Mouse (Mus musculus): ENCODE data around the gene Nfkb1.

Nfkb1 gene

DNA sequence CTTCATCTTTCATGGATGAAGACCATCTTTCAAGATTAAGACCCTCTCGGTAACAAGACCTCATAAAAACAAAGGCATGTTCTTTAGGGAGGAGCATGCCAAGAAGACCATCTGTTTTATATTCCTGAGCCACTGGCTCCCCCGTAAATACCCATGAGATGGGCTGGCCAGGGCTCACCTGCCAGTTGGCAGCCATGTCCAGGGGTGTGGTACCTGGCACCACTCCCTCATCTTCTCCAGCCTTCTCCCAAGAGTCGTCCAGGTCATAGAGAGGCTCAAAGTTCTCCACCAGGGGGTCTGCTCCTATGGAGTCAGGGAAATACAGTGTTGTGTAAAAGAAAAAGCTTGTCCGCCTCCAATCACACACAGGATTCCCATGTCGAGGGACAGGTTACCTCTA lies 100.0 kb downstream of the Nfkb1 start:
- no peak for DNase-seq (ENCODE audit: extremely low read depth, low read depth)

DNA sequence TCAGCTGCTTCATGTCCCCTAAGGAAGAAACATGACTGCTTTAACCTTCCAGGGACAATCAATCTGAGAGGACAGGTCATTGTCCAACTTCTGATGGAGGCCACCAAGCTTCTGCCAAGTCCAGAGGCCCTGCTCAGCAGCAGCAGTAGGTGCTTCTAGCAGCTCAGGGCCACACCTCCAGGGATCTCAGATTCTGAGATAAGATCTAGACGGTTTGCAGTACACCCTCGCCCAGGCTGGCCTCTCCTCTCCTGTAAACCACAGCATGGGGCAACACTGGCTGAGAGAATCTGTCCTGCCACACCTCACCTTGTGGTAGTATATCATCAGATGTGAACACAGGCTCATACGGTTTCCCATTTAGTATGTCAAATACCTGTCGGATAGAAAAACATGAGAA lies 100.9 kb downstream of the Nfkb1 start:
- DNase-seq (ENCODE audit: extremely low read depth, low read depth), result no peak

DNA sequence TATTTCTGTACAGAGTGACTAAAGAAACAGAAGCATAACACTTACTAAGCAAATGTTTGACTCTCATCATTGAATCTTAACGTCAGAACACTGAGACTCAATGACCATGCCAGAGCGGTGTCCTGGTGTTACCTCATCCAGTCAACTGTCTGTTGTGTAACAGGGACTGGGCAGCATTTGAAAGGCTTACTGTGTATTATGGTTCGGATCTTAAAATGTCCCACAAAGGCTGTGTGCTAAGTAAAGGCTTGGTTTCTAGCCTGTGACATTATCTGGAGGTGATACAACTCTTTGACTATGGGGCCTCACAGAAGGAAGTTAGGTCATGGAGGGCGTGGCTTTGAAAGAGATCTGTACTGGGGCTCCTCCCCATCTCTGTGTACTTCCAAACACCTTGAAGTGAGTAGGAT lies 104.9 kb downstream of the Nfkb1 start:
- no peak for DNase-seq (ENCODE audit: extremely low read depth, low read depth)

DNA sequence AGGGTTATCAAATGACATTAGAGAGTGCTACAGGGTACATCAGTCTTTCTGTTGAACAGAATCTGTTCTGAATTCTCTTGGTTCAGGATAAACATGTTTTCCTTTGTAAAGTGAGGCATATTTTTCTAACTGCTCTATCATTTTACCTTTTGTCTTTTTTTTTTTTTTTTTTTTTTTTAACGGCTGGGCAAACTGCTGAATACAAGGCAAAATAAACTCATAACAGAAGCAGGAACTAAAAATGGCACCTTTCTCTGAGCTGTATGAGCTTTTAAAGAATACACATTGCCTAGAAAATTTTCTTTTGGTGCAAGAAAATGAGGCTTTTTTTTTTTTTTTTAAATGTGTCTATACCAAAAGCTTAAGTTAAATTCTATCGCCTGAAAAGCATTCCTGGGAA lies 105.3 kb downstream of the Nfkb1 start:
- DNase-seq (ENCODE audit: extremely low read depth, low read depth), result no peak

DNA sequence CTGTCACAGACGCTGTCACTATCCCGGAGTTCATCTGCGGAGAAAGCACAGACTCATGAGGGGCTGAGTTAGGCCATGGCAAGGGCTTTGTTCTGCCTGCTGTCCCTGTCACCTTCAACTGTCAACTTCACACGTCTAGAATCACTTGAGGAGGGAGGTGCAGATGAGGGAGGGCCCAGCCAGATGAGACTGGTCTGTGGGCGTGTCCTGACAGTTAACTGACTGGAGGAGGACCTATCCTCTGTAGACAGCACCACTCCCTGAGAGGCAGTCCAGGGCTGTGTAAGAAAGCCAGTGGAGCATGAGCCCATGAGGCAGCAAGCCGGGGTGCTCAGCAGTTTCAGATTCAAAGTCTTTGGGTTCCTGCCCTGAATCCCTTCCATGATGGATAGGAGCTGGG lies 105.9 kb downstream of the Nfkb1 start:
- DNase-seq (ENCODE audit: extremely low read depth, low read depth), result no peak

DNA sequence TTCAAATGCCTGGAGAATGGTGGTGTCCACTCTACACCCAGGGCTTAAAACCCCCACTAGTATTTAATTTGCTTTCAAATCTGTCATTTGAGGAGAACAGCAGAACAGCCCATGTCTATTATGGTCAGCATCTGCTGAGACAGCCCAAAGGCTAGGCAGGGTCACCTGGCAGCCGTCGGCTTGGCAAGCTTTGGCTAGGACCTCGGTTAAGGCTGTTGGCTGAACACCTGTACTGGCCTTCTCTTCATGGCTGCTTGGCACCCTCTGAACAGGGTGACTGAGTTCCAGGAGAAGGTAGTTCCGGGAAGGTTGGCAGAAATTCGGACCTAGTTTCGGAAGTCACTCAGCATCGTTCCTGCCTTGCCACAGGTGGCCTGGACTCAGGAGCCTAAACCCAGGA lies 109.1 kb downstream of the Nfkb1 start:
- DNase-seq (ENCODE audit: extremely low read depth, low read depth), result no peak

DNA sequence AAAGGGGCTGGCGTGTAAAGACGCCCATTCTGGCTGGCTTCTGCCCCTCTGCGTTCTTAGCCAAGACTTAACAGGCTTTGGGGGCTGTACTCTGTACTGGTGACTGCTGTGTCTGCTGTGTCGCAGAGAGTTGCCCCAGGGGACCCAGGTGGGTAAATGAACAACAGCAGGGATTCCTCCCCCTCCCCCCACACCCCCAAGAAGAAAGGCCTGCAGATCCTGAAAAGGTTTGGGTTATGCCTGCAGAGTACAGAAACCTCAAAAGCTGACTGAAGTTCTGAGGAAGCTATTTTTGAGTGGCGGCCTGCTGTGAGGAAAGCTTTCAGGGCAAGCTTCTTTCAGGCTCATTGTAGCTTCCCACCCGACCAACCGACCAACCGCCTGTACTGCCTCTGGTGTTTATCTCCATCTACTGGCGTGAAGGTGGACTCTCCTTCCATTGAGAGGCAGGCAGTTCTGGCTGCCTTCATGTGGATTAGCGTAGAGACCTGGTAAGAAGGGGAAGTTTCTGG lies 109.7 kb downstream of the Nfkb1 start:
- DNase-seq (ENCODE audit: extremely low read depth, low read depth), result no peak

DNA sequence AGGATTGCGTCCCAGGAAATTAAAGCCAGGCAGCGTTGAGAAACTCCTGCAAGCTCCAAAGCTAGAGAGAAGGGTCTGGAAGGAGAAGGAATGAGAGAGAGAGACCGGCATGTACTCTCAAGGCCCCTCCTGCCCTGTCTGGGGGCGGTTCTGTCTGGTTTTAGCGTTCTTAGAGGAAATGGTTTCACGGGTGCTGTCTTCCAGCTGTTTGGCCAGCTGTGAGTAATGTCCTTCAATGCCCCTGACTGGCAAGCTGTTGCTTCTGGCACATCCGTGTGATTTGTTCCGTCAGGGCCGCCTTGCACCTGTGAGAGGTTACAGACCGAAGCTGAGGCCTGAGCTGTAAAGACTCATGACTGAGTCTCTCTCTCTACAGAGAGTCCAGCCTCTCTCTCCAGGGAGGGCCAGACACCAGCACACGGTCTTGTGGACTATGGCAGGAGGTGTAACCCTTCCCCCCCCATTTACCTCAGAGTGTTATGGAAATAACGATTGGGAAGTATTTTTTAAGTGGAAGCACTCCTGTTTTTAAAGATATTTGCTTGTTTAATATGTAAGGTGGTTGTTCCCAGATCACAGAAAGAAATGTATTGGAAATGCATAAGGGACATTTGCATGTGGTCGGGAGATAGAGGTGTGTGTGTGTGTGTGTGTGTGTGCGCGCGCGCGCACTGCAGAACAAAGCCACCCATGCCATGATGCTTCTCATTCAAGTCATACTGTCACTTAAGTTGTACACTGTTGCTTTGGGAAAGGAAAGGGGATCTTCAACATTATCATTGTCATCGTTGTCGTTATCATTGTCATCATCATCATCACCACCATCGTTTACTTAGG lies 110.7 kb downstream of the Nfkb1 start:
- DNase-seq (ENCODE audit: extremely low read depth, low read depth), result no peak

DNA sequence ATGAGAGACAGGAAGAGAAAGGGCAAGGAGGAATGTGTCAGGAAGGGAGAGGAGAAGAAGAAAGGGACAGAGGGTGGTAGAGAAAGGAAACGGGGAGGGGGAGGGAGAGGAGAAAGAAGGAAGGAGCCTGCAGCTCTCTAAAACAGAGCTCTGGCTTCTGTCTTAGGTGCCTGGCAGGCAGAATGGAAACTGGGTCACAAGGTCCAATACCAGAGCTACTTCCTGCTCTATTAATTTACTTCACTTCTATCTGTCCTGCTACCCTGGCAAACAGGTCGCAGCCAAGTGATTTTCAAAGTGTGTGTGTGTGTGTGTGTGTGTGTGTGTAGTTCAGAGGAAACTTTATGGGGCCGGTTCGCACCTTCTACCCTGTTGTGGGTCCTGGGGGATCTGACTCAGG lies 112.2 kb downstream of the Nfkb1 start:
- no peak for DNase-seq (ENCODE audit: extremely low read depth, low read depth)

DNA sequence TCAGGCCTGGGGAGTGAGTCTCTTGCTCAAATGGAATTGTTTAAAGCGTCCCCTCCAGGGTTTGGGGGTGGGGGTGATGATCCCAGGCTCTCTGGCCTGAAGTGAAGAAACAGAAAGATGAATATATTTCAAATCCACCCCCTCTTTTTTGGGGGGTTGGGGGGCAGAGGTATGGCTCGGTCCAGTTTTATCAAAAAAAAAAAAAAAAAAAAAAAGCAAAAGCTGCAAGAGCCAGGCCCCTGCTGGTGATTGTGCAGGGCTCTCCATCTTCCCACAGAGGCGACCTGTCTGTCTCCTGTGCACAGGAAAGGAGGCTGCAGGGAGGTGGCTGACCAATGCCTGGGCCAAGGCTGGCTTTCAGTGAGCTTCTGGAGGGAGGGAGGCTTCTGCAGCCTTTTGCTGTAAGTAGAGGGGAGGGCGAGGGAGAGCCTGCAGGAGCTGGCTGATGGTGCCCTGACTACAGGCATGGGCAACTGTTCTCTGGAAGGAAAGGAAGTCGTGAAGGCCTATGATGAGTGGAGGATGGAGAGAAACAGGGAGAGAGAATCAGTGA lies 112.7 kb downstream of the Nfkb1 start:
- DNase-seq (ENCODE audit: extremely low read depth, low read depth), result no peak

DNA sequence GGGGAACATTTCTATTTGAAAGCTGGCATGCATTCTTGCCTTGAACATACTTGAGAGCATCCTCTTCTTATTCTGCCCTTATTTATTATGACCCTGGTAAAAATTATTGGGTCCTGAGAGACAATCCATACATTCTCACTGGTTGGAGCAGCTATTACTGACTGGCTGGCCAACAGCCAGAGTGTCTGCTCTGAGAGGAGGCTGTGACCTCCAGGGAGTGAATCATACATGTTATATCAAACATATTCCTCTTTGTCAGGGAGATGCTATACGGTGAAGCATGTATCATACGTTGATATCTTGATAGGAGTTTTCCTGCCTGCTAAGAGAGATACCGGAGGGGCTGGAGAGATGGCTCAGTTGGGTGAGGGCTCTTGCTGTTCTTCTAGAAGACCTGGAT lies 116.2 kb downstream of the Nfkb1 start:
- DNase-seq (ENCODE audit: extremely low read depth, low read depth), result no peak

DNA sequence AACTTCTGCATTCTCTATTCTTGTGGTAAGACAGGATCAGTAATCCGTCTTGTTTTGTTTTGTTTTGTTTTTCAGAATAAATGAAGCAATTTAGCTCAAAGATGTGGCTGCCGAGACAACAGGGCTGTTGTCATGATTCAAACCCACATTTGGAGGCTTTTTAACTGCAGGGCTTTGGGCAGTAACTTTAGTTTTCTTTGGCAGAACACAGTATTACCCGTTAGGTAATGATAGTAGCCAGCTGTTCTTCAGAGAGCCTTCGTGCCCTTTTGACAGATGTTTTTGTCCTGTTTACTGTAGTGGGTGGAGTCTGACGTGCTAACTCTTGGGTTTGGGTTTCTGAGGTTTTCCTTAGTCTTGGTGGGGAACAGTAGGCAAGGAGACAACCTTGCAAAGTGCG lies 118.3 kb downstream of the Nfkb1 start:
- DNase-seq (ENCODE audit: extremely low read depth, low read depth), result no peak

DNA sequence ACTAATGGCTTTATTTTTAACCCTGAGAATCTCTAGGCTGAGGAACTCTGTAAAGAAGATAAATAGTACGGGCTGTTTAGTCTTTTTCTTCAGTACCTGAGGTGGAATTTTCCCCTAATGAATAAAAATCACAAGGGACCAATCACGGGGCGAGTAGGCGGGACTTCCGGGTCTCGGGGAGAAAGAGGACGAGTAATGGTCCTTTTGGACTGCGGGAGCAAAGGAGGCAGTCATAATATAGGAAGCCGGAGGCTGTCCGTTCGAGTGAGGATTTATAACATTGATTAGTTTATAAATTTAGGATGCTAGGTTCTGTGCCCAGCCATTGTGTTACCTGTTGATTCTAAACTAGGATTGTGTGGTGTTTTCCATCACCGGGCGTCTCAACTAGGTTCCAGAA lies 119.8 kb downstream of the Nfkb1 start:
- no peak for DNase-seq (ENCODE audit: extremely low read depth, low read depth)

DNA sequence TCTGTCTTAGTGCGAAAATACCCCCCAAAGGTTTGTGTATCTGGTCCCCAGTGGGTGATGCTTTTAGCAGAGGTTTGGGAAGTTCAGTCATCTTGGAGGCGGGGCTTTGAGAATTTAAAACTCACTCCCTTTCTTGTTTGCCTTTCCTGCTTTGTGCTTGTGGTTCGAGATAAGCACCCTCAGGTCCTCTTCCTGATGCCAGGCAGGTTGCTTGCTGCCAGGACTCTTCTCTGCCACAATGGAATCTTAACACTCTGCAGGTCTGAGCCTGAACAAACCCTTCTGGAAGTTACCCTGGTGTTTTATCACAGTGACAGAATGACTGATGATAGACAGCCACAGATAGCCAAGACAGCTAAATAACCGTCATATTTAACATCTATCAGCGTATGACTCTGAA lies 122.7 kb downstream of the Nfkb1 start:
- DNase-seq (ENCODE audit: extremely low read depth, low read depth), result no peak

DNA sequence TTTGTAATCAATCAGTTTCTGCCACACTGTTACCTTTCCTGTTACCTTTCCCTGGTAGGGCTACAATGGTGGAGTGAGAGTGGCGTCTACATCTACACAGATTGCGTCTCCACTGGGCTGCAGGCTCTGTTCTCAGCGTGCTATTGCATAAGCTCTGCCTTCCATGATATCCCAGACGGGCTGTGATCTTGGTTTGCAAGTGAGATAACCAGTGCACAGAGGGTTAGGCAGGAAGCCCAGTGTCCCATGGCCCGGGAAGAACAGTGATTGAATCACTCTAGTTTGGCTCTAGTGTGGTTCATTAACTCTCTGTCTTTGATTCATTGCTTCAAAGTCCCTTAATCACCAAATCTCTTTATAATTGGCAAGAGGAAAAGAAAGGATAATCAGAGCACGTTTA lies 123.5 kb downstream of the Nfkb1 start:
- DNase-seq (ENCODE audit: extremely low read depth, low read depth), result no peak

DNA sequence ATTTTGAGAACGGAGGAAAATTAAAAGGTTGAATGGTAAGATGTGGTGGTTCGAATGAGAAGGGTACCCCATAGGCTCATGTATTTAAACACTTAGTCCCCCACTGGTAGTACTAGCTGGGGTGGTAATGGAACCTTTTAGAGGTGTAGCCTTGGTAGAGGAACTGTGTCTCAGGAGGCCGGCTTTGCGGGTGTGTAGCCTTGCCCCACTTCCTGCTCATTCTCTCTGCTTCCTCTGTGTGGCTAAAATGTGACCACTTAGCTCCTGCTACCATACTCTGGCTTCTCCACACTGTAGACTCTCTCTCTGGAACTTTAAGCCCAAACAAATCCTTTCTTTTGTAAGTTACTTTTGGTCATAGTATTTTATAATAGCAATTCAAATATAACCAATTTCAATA lies 126.0 kb downstream of the Nfkb1 start:
- DNase-seq (ENCODE audit: extremely low read depth, low read depth), result no peak

DNA sequence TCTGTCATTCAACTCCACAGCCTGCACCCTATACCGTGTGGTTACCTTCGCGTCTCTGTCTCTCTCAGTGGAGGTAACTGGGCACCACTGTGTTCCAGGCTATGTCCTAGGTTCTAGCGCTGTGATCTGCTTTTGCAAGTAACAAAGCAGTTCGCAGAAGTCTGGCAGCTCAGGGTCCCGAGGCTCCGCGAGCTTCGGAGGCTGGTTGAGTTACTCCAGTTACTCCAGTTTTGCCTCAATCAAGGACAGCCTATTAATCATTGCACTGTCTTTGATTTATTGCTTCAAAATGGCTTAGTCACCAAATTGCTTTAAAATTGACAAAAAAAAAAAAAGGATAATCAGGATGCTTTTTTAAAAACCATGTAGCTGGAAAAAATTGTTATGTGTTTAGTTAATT lies 126.6 kb downstream of the Nfkb1 start:
- no peak for DNase-seq (ENCODE audit: extremely low read depth, low read depth)

DNA sequence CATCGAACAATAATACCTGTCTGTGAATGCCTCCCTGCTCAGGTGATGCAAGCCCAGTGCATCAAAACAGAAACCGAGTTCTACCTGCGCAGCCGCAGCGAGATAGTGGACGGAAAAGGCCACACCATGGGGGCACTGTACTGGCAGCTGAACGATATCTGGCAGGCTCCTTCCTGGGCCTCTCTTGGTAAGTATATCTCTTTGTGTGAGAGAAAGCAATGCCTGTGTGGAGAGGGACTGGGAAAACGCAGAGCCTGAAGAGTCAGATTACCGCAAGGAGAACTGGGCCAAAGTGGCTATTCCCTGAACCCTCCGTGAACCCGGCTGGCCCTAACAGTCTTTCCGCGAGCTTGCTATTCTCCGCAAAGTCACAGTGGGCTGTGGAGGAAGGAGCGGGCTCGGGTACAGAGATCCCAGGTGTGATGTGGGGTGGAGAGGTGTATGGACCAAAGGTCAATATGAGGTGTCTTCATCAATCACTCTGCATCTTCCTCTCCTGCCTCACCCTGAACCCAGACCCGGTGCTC lies 128.1 kb downstream of the Nfkb1 start:
- no peak for DNase-seq (ENCODE audit: extremely low read depth, low read depth)

DNA sequence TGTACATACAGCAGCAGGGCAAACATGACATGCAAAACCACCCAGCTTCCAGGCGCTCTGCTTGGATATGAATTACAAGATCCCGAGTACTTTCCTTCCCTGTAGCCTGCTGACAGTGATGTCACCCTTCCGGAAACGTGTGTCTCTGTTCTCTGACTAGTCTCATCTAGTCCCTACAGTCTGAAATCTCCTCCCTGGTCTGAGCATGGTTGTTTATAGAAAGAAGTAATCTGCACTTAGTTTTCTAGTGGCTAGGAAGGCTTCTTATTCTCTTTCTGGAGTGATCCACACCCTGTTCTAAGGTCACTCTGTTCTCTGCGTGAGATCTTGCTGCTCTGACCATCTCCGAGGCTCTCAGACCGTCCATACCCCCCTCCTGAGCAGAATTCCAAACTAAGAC lies 129.3 kb downstream of the Nfkb1 start:
- no peak for DNase-seq (ENCODE audit: extremely low read depth, low read depth)

DNA sequence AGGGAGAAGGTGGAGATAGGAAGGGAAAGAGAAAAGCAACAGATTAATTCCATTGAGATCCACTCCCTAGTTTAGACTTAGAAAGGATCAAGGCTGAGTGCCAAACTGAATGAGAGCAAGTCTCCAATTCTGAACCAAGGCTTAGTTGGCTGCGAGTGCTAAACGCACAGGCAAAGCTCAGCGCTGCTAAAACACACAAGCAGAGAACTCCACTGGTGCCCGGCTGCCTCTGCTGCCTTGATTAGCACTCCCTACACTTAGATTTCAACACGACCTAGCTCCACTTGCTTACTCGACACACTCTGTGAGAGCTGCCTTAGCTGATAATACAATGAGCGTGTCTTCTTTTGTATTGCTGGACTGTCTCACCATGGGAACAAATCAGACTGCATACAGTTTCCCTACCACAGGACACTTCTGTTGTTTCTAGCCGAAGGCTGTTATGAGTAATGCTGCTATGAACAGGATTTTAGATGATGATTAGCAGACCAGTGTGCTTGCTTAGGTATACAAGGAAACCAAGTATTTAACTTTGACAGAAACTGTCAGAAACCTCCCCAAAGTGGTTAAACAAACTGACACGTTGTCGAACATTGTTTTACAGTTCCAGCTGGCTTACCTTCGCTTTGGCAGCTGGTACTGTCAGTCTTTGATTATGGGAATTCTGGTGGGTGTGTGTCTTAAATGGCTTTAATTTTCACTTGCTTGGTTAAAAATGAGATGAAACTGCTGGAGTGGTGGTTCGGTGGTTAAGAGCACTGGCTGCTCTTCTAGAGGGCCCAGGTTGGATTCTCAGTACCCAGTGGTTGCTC lies 134.3 kb downstream of the Nfkb1 start:
- DNase-seq (ENCODE audit: extremely low read depth, low read depth), result no peak

DNA sequence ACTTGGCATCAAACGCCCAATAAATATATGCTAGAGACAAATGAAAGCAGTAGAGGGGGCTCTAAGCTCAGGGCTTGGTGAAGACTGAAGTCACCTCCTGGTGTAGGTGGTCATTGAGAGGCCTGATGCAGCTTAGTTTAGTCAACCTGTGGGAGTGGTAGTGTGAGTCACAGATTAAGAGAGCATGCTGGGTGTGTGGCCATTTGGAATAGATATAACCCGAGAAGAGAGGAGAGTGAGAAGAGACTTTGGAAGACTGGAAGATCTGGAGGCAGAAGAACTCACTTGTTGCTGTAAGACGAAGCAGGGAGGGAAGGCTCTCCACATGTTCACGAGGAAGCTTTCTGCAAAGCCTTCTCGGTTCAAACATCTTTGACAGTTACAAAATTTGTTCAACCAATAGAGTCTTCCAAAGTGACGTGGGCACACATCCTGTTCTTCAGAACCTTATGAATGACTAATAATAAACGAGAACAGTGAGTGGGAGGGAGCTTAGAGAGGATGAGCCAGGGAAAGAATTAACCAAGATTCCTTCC lies 135.2 kb downstream of the Nfkb1 start:
- no peak for DNase-seq (ENCODE audit: extremely low read depth, low read depth)

DNA sequence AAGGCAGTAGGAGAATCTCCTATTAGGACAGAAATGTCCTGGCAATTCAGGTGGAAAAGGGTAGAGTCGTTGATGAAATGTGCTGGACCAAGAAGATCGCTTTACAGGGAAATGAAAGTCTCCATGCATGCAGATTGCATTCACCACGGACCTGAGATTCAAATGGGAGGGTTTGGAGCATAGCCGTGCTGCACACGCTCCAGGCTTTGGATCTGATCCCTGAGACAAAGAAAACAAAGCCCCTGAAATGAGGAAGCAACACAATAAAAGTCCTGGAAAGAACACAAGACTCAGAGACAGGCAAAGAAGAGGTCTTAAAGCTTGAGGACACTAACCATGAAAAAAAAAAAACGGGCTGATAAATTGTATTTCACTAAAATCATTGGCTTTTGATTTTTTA lies 136.2 kb downstream of the Nfkb1 start:
- no peak for DNase-seq (ENCODE audit: extremely low read depth, low read depth)
